Mouse (Mus musculus) lung, embryonic 14.5 days (tissue): Measurements from ENCODE around the gene Otud7b. TPM values are rescaled to one million over a fixed set of nuclear protein-coding genes. Genes with fewer than 3 reads are reported as not detected.
"Not testable (repeated sequence)": the region's sequence is repeated elsewhere in the genome, so short reads cannot be mapped to it uniquely, and the experiment has no call there.

Experiments
- ATAC-seq: fragments of 200-750 bp; cut with Nextera tagmentation; 2 replicates; pipeline ENCODE4 v1.8.0; 2017; ENCODE audit warnings: mild to moderate bottlenecking, moderate TSS enrichment, moderate library complexity; ENCODE audit not compliant: insufficient read depth
- DNase-seq: peaks from one replicate; pipeline ENCODE4 v3.0.0-alpha.2; 2015
- H3K27ac ChIP-seq: fragments of 300-500 bp; sonication (generic); 2 replicates; pipeline ENCODE4 v1.5.1; 2014; ENCODE audit warnings: low read depth, mild to moderate bottlenecking, moderate library complexity
- H3K27me3 ChIP-seq: fragments of 300-500 bp; sonication (generic); 2 replicates; pipeline ENCODE4 v1.6.1; 2014; ENCODE audit warnings: low read length, control low read depth; ENCODE audit not compliant: insufficient read depth
- H3K36me3 ChIP-seq: fragments of 300-500 bp; sonication (generic); 2 replicates; pipeline ENCODE4 v1.6.1; 2014; ENCODE audit warnings: control low read depth; ENCODE audit not compliant: insufficient read depth
- H3K4me1 ChIP-seq: fragments of 300-500 bp; sonication (generic); 2 replicates; pipeline ENCODE4 v1.6.1; 2014; ENCODE audit warnings: antibody characterized with exemption, control low read depth; ENCODE audit not compliant: insufficient read depth
- H3K4me2 ChIP-seq: fragments of 300-500 bp; sonication (generic); 2 replicates; pipeline ENCODE4 v1.6.1; 2014; ENCODE audit warnings: mild to moderate bottlenecking
- H3K4me3 ChIP-seq: fragments of 300-500 bp; sonication (generic); 2 replicates; pipeline ENCODE4 v1.5.1; 2014; ENCODE audit warnings: low read depth, low read length
- H3K9ac ChIP-seq: fragments of 300-500 bp; sonication (generic); 2 replicates; pipeline ENCODE4 v1.6.1; 2014
- H3K9me3 ChIP-seq: fragments of 300-500 bp; sonication (generic); 2 replicates; pipeline ENCODE4 v1.6.1; 2016; ENCODE audit warnings: low read depth, low read length, control low read depth
- CTCF ChIP-seq: IDR thresholded peaks from 2 replicates; pipeline ENCODE4 v1.5.1; 2016; ENCODE audit warnings: antibody characterized with exemption, low read depth
- WGBS: fragments of 180-500 bp; shearing (Covaris S2); extraction: QIAGEN DNeasy Blood & Tissue Kit; methylation state at CpG from one replicate; pipeline ENCODE4 v1.1.7; 2014; 5-methylcytosine and 5-hydroxymethylcytosine counted together
- polyA plus RNA-seq: library from polyadenylated mRNA; unstranded; fragments of >200 nt; fragmentation: Nextera tagmentation; extraction: Ambion mirVana; gene quantifications from 2 replicates; pipeline ENCODE4 v1.2.1, GENCODE M21; 2014

Gene Otud7b
- polyA plus RNA-seq, 1 experiment from 2014 or later, result 18.9 TPM

- no peak overlapping the region for H3K4me2 ChIP-seq
- WGBS, result 52% methylated on average over 12 of the region's 12 CpGs
- H3K27ac ChIP-seq, result no peak overlapping the region
Measured at GRCm38 (mm10) chr3:96192977-96193376, 88.7 kb downstream of the Otud7b start.

GRCm38 (mm10) chr3:96194966-96195365, 90.6 kb downstream of the Otud7b start:
- Histone ChIP-seq H3K36me3 (0 out of 2 replicates have a peak, but pooled peaks cover 4% of the 10 kb centered on the region), H3K9ac (no peak overlapping the region), H3K4me1 (peaks cover 10% of the 10 kb centered on the region; the same call in 1 of the 2 replicates), H3K27me3 (no peaks in the 10 kb centered on the region), H3K9me3 (no peaks in the 10 kb centered on the region), H3K4me3 (no peak overlapping the region), H3K4me2 (no peak overlapping the region), H3K27ac (no peak overlapping the region)
- WGBS, result 86% methylated on average over 10 of the region's 10 CpGs
- DNase-seq, result no peak
- ATAC-seq, result no peak
- no peak for TF ChIP-seq CTCF

More at GRCm38 (mm10) chr3:96192977-96193376, 88.7 kb downstream of the Otud7b start:
- Histone ChIP-seq H3K4me3 (no peak overlapping the region), H3K27me3 (no peaks in the 10 kb centered on the region), H3K9me3 (no peaks in the 10 kb centered on the region), H3K9ac (no peak overlapping the region), H3K36me3 (0 out of 2 replicates have a peak, but pooled peaks cover 4% of the 10 kb centered on the region), H3K4me1 (peaks cover 8% of the 10 kb centered on the region; the same call in 1 of the 2 replicates)
- ATAC-seq, result no peak
- no peak for DNase-seq
- TF ChIP-seq CTCF, result no peak

GRCm38 (mm10) chr3:96195616-96196313, 91.4 kb downstream of the Otud7b start:
- Histone ChIP-seq H3K36me3 (0 out of 2 replicates have a peak, but pooled peaks cover 4% of the 10 kb centered on the region), H3K9me3 (no peaks in the 10 kb centered on the region), H3K4me2 (peak overlapping the region; percentile 98; the same call in 1 of the 2 replicates), H3K4me3 (no peak overlapping the region), H3K9ac (no peak overlapping the region), H3K27ac (no peak overlapping the region), H3K27me3 (no peaks in the 10 kb centered on the region), H3K4me1 (peaks cover 10% of the 10 kb centered on the region; the same call in 1 of the 2 replicates)
- 87% methylated on average over 11 of the region's 11 CpGs for WGBS
- TF ChIP-seq CTCF, result peak; percentile 35; the same call in 1 of the 2 replicates
- ATAC-seq, result no peak
- DNase-seq, result no peak

GRCm38 (mm10) chr3:96196437-96197128, 92.3 kb downstream of the Otud7b start:
- peaks cover 10% of the 10 kb centered on the region; the same call in 1 of the 2 replicates for H3K4me1 ChIP-seq
- ATAC-seq (no peak; the same call in 1 of the 2 replicates), DNase-seq (no peak)
- no peak for TF ChIP-seq CTCF
- H3K9ac ChIP-seq, result peak overlapping the region; percentile 89
- WGBS, result 20% methylated on average over 27 of the region's 27 CpGs
- peak overlapping the region; percentile 97 for H3K27ac ChIP-seq
- H3K4me2 ChIP-seq, result peak overlapping the region; percentile 98
- 0 out of 2 replicates have a peak, but pooled peaks cover 4% of the 10 kb centered on the region for H3K36me3 ChIP-seq
- H3K27me3 ChIP-seq, result no peaks in the 10 kb centered on the region
- no peaks in the 10 kb centered on the region for H3K9me3 ChIP-seq
- H3K4me3 ChIP-seq, result peak overlapping the region; percentile 67

- H3K36me3 ChIP-seq, result 0 out of 2 replicates have a peak, but pooled peaks cover 4% of the 10 kb centered on the region
- peak overlapping the region; percentile 89 for H3K9ac ChIP-seq
- H3K27me3 ChIP-seq, result no peaks in the 10 kb centered on the region
- under 1% methylated on average over 50 of the region's 50 CpGs for WGBS
- TF ChIP-seq CTCF, result peak; percentile 28
- peak; percentile 96 for DNase-seq
- peaks cover 10% of the 10 kb centered on the region; the same call in 1 of the 2 replicates for H3K4me1 ChIP-seq
- peak overlapping the region; percentile 97 for H3K27ac ChIP-seq
- peak overlapping the region; percentile 67 for H3K4me3 ChIP-seq
- peak; percentile 94 for ATAC-seq
- H3K9me3 ChIP-seq, result no peaks in the 10 kb centered on the region
- peak overlapping the region; percentile 98 for H3K4me2 ChIP-seq
Measured at GRCm38 (mm10) chr3:96197129-96197749, 92.9 kb downstream of the Otud7b start.

GRCm38 (mm10) chr3:96198181-96198580, 93.9 kb downstream of the Otud7b start:
- 0 out of 2 replicates have a peak overlapping the region, but pooled peaks have one; percentile 33 for H3K27ac ChIP-seq
- DNase-seq, result no peak
- H3K36me3 ChIP-seq, result 0 out of 2 replicates have a peak, but pooled peaks cover 4% of the 10 kb centered on the region
- H3K4me2 ChIP-seq, result peak overlapping the region; percentile 98
- H3K27me3 ChIP-seq, result no peaks in the 10 kb centered on the region
- ATAC-seq, result peak; percentile 9; the same call in 1 of the 2 replicates
- WGBS, result 3% methylated on average over 6 of the region's 6 CpGs
- no peak for TF ChIP-seq CTCF
- H3K4me1 ChIP-seq, result peaks cover 10% of the 10 kb centered on the region; the same call in 1 of the 2 replicates
- no peaks in the 10 kb centered on the region for H3K9me3 ChIP-seq
- peak overlapping the region; percentile 67 for H3K4me3 ChIP-seq
- peak overlapping the region; percentile 27 for H3K9ac ChIP-seq

- not testable (repeated sequence) for H3K4me3 ChIP-seq, H3K27me3 ChIP-seq, ATAC-seq, H3K4me1 ChIP-seq, DNase-seq, H3K27ac ChIP-seq, H3K9me3 ChIP-seq, H3K9ac ChIP-seq, H3K36me3 ChIP-seq
- WGBS, result 26% methylated on average over 6 of the region's 8 CpGs
- H3K4me2 ChIP-seq, result peak overlapping the region; percentile 98
Measured at GRCm38 (mm10) chr3:96198601-96199251, 94.4 kb downstream of the Otud7b start.
